Mouse (Mus musculus): ENCODE measurements around the gene Rnf217.
A peak's percentile ranks its signal among the peaks of the same experiment; 100 is the strongest.

The Rnf217 gene

DNA sequence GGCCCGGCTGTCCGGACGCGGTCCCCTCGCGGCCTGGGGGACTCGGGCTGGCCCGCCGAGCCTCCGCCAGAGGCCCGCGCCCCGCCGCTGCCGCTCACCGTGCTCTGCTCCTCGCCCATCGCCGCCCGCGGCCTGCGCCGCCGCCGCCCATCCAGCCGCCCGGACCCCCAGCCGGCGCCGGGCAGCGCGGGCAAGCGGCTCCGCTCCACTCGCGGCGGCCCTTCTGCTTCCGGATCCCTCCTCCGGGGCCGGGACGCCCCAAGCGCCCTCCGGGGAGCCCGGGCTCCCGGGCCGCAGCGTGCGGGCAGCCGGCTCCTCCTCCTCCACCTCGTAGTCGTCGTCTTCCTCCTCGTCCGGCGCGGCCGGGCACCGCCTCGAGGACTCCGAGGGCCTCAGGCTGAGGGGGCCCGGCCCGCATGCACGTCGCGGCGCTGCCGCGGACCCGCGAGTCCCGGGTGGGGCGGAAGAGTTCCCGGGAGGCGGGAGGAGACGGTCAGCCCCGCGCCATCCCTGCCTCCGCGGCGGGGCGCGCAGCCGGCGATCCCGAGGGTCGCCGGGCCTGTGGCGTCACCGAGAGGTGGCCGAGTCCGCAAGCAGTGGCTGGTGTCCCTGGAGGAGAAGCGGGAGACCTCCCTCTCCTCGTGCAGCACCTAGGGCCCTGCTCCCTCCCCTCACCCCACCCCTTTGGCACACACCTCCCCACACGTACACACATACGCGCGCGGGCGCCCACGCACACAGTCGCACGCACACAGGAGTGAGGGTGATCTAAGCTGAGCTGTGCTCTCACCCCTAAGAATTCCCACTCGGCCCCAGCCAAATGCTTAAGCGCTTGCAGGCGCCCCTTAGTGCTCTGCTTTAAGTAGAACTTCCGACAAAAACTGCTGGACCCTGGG is at the start of gene Rnf217:
Gene Rnf217, minus strand, starts transcription at position 119 of the 896 bp plus-strand sequence.
- DNase-seq, result peak; percentile 5

DNA sequence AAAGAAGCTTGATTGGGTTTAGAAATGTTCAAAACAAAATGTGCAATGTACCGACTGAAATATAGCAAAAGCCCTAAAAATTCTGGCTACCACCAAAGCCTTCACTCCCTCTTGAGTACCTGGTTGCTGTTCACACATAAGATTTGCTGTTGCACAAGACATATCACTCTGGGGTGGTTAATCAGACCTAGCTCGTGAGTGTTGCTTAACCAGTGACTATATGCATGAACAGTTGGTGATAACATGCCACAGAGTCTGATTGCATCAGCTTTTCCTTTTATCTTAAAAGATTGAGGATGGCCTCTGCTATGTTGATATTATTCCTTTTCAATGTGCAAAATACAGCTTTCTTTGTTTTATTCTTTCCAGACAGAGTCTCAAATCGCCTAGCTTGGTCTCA is 38.3 kb upstream of the Rnf217 start:
- no peak for DNase-seq

DNA sequence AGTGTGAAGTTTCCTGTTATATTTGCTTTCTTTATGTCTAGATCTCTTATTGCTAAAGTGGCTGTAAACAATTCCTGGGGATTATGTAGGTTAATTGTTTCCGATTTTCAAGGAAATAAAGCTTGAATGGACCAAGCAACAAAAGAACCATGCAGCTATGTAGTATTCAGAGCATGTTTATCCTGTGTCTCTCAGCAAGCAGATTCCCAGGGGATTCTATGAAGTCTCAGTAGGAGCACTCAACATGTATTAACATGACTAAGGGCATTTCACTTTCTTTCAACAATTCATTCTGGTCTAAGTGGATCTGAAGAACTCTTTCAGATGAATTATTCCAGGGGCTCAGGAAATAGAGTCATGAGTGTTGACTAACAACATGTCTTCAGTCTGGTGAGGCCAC is 37.1 kb upstream of the Rnf217 start:
- no peak for DNase-seq

DNA sequence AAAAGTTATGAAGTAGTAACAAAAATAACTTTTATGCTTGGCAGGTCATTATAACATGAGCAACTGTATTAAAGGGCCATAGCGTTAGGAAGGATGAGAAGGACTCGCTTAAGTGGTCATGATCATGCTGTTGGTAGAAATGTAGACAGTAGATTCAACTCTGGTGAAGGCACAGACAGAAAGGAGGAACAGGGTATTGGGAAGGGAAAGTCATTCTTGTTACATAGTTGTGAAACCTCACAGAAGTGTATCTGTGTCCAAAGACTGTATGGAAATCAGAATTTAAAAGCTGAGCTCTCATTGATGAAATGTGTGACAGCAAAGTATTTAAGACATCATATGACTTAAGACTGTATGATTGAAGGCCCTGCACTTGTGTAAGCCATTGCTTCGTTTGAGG is 26.1 kb upstream of the Rnf217 start:
- no peak for DNase-seq

DNA sequence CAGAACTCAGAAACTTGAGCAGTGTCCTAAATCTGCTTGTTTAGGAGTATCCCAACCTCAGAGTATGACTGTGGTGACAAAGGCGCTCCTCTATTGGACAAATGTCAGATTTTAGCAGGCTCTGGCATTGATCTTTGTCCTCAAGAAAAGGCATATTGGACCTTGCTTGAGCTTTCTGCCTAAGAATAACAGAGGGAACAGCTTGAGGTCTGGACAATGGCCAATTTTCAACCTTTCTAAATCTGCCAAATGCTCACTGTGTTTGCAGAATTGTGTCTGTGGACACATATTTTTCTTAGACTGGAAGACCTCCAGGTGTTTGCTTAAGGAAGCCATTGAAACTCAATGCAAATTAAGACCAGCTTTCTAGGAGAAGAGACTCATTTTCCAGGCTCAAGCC is 23.0 kb upstream of the Rnf217 start:
- no peak for DNase-seq

DNA sequence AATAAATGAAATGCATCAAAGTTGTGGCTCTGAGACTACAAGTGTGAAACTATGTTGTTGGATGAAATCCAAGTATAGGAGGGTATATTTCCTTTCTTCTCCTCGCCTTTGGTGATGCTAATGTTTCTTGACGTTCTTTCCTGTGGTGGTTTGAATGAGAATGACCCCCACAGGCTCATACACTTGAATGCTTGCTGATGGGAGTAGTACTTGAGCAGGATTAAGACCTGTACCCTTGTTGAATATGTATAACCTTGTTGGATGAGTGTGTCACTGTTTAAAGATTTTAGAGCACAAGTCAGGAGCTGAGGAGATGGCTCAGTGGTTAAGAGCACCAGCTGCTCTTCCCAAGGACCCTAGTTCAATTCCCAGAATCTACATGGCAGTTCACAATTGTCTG is 6.4 kb upstream of the Rnf217 start:
- DNase-seq, result no peak

DNA sequence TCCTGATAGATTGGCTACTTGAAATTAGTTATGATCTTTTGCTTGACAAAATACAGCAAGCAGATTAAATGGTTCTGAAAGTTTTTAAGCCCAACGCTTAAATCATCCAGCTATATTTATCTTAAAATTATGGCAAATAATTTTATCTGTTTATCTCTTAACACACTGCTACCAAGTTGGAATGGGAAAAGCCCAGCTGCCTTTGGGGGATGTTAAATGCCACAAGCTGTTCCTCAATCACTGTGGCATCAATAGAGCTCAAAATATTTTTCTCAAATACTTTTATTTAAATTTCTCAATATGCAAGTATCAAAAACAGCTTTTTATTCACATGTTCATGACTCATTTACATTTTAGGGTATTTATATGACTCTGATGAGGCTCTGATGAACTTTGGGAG is 5.1 kb upstream of the Rnf217 start:
- no peak for DNase-seq

DNA sequence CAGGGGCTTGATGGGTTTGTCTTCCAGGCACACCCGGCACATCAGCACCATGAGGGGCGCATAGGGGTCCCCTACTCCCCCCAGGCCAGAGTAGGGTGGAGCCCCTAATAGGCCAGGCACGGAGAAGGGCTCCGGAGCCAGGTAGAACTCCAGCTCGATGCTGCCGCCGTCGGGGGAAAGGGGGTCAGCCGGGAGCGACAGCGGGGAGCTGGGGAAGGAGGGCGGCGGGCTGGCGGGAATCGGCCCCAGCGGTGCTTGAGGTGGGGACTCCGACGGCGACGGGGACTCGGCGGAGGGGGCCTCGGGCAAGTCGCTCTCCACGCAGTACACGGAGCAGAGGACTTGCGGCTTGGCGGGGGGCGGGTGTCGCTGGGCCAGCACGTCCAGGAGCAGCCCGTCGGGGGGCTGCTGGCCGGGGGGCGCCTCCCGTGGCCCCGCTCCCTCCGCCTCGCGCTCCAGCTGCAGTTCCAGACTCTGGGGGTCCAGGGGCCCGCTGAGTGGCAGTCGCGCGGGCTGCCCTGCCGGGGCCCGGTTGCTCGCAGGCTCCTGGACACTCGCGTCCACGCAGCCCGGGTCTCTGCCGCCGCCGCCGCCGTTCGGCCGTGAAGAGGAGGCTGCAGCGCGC is 431 bp downstream of the Rnf217 start:
- no peak for DNase-seq

DNA sequence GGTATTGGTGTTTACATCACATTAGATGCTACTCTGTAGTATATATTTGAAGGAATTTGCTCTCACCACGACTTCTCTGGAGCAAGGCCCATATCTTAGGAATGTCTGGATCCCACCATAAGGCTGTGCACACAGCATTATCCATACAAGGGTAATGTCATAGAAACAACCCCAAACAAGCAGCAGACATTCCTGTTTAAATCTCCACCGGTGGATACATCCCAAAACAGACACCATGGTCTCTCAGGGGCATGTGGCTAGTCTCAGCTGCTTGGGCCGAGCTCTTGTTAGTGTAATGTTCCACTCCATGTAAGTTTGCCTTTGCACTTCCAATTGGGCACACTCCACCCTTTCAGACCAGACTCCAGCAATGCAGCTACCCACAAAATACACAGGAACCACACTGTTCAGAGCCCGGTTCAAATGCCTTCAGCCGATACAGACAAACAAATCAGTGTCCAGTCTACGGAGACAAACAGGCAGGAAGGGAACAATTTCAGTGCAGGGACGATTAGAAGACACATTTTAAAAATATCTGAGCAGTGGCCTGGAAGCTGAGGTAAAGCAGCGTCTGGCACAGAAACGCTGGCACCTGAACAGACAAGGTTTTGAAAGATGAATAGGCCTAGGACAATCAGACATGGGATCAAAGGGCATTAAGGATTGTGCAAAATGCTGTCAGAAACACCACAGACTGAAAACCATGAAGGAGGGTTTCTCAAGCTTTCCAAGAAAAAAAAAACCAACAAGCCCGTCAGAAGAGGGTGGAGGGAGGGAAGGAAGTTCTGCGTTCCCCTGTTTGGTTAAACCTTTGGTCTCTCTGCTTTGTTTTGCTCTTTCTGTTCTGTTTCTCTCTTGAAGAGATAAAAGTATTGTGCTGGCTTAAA is 1.8 kb downstream of the Rnf217 start:
- DNase-seq, result no peak

DNA sequence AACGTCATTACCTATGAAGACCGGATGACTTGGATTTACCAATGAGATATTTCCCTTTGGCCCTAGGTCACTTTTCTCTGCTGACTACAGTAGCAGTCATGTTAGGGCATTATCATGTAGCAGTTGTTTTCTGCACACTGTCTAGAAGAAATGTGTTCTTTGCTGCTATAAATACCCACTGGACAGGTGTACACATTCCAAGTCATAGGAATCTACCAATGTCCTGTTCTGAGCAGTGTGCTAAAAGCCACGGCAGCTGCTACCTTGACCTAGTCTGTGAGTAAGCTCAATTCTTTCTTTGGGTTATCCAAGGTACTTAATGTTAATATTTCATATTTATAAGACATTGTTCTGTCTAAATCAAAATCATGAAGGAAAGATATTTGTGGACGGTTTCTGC is 5.1 kb downstream of the Rnf217 start:
- no peak for DNase-seq

DNA sequence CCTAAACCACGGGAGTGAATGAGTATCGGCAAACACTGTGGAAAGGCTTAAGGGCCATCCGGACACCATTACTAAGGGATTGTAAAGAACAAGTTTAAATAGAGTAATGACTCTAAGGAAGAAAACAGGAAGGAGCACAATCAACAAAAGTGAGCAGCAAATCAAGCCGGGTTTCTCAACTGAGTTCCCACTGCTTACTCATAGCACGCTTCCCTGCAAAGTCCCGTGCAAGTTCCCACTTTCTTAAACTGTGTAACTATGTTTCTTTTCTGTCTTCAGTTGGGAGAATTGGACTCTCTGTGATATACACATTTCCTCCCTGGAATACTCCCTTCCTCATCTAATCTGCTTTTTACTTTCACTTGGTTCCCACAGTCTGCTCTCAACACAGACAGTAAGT is 8.9 kb downstream of the Rnf217 start:
- DNase-seq, result no peak

DNA sequence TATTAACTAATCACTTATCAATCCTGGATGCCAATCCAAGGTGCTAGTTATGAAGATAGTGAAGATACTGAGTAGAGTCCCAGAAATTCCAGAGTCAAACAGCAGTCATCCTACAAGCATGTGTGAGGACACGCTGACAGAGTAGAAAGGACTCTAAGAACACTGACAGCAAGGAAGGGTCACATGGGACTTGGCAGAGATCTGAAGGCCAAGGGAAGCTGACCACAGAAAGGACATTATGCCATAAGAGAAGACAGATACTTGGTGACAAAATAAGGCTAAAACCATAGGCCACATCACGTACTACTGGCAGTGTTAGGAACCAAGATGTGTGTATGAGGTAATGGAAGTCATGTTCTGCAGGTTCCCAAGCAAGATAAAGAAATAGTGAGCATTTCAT is 11.1 kb downstream of the Rnf217 start:
- no peak for DNase-seq

DNA sequence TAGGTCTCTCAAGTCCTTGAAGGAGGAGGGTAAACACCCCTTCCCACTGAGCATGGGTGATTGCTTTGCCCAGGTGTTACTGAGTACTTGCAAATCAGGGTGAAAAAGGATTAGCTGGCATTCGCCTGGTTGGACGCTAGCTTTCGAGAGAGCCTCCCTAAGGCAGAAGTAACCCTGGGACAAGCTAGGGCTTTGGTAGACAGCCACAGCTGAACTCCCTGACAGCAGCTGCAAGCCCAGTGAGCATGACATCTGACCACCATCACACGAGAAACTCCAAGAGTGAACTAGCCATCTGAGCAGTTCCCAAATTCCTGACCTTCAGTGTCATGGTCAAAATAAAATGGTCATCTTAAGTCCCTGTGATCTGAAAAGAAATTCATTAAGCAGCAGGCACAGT is 12.2 kb downstream of the Rnf217 start:
- DNase-seq, result no peak

DNA sequence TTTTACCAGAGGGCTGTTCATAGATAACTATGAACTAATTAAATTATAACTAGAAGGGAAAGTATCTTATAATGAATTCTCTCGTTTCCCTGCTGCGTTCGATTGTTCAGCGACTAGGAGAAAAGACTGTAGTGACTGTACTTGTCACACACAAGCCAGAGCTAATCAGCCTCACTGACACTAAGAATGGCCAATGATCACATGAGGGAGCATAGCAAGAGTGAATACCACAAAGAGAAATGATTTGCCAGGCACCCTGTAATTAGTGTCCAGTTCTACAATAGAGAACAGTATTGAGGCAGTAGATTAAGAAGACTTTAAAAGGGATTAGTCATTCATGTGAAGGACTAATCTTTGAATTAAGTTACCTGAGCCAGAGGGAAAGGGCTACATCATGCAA is 13.7 kb downstream of the Rnf217 start:
- no peak for DNase-seq

DNA sequence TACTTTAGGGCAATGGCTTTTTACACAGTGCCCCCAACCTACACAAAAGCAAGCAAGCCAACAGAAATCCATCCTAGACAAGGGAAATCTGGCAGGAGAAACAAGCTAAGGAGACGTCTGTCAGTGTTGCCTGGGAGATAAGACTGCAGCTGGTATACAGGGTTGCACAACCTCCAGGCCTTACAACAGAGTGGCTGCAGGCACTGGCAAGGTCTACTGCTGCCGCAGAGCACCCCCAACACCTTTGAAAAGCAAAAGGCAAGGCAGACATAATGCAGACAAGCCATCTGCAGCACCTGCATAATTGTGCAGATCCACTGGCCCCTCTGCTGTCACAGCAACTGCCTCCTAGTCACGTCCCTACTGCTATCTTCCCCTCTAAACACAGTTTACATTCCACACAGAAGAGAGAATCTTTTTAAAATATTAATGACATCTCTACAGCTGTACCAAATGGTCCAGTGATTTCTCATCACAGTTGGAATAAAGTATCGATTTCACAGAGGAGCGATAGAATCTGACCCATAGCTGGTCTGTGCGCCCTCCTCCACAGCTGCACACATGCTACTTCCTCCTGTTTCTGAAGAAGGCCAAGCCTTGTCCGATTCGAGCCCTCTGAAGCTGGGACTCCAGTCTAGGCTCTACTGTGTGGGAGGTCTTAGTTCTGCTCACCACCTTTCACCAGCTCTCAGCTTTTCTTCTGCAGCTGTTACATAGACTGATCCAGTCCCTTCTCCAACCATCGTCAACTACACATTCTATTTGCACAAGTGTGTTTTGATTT is 16.1 kb downstream of the Rnf217 start:
- no peak for DNase-seq

DNA sequence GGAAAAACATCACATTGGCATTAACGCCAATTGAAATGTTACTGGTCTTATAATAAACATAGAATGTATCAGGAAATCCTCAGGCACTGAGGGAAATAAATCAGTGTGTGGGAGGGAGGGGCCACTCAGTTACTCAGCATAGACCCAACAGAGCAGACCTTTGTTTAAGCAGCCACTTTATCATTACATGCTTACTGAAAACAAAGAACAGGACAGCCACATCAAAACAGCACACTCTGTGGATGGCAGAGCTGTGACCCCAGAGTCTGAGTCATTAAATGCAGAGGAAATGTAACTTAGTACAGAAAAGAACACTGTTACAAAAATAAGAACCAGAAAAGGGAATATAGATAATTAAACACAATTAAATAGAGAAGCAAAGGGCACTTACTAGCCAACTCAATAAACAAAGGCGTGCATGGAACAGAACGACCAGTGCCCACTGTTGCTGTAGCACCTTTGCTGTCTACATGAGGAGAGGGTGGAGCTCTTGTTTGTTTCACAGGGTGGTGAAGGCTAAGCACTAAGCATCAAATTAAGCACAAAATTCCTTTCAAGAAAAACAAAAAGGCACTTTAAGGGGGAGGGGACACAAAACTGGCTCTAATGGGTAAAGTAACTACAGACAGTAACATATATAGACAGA is 16.8 kb downstream of the Rnf217 start:
- no peak for DNase-seq

DNA sequence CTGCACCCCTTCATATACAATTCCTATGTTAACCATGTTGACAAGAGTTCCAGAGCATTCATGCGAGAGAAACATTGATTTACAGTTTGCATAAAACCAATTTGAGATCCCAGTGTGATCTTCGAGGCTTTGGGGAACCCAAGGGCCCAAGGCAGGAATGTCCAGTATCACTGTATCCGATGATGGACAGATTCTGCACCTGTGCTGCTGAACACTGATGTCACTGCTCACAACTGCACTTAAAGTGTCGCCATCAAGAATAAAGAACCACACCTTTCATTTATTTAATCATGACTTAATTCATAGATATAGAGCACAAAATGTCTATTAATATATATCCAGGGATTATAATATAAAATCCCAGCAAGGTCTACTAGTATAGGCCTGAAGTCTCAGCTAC is 28.3 kb downstream of the Rnf217 start:
- DNase-seq, result no peak

DNA sequence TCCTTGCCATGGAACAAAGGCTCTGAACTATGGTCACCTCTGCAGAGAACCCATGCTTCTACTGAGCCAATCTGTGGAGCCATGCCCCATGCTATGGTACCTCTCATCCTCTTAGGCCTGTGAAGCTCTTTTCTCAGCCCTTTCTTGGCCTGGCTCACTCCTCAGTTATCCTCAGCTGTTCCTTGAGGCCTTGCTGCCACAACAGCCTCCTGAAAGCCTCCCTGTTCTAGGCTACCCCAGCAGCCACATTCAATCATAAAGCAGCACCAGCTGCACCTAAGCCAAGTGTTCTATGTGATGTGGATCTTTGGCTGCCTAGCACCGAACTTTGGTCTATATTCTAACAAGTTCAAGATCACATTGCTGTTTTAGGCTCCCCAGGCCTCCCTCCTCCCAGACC is 28.9 kb downstream of the Rnf217 start:
- DNase-seq, result no peak

DNA sequence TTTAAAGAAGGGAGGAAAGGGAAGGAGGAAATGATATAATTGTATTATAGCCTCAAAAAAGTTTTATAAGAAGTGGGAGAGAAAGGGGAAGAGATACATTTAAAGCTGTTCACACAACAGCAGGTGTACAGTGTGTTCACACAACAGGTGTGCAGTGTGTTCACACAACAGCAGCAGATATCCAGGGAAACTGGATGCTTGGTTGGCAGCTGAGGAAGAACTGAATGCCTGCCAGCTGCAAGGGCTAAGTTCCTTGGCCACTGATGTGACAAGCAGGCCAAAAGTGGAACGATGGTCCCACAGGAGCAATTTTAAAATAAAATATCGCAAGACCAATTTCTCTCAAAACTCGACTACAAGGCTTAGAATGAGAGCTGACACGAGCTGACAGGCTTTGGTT is 35.7 kb downstream of the Rnf217 start:
- no peak for DNase-seq

DNA sequence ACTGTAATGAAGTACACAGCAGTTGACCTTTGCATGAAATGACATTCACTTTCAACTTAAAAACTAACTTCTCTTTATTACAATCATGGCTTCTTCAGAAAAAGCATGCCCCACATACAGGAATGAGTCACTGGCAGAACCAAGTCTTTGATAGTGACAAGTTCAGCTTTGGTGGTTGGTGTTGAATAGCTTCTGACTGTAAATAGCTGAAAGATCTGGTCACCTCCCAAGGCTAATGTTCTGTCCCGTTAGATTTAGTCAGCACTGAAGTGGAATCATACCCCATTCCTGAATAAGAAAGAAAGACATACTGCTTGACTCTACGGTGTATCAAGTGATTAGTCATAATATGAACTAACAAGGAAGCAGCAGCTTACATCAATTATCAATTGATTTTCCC is 51.7 kb downstream of the Rnf217 start:
- DNase-seq, result no peak

DNA sequence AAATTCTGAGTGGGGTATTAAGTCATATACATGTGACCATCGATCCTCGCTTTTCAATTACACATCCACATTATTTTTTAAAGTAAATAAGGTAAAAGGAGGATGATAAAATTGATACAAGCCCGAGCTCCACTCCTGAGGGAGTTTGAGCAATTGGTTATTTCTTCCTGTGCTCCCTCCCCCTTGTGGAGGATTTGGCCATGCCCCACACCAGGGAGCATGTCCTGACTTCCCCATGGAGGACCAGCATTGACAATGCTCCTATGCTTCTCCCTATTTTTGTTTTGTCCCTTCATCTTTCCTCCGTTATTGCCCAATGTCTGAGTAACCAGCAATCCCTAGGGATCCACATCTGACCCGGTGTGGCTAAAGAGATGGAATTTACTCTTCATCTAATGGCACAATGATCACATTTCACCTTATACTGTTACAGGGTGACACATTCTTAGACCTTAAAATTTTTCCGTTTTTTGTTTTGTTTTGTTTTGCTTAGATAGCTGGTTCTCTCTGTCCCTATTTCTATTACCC is 53.5 kb downstream of the Rnf217 start:
- no peak for DNase-seq

DNA sequence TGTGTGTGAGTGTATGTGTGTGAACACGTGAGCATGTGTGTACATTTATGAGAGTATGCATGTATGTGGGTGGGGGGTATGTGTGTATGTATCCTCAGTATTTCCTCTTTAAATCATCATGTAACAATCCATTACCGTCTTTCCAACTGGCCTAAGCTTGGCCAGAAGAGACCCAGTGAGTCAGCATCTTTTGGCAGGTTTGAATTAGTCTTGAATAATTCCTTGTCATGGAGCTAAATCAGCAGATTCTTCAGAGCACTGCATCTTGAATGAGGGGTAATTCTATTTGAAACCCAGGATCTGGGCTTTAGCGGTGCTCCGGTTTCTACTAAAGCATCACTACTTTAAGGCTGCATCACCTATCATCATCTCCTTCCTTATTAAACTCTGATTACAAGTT is 55.7 kb downstream of the Rnf217 start:
- no peak for DNase-seq

Measured in thymus, postnatal 25 days (tissue).